Mouse (Mus musculus): ENCODE measurements at regions not wholly inside any gene's neighbourhood (a gene's known extent, or its start where the extent isn't known, plus 50 kb on each side); places are given as distances from the start of the nearest gene placed in this dataset.

- peak in 1 of 2 experiments; percentile 7 for DNase-seq
Observed at GRCm38 (mm10) chrX:70261360-70261759, 103.5 kb downstream of the Ids start.

GRCm38 (mm10) chrX:70216011-70216410 lies 148.9 kb downstream of the Ids start:
- DNase-seq: no peak

GRCm38 (mm10) chrX:70184427-70185090 lies 180.3 kb downstream of the Ids start:
- DNase-seq: peak; percentile 12 to 20

- no peak for DNase-seq
Observed at GRCm38 (mm10) chrX:70169737-70170136, 195.1 kb downstream of the Ids start.

- DNase-seq: peak in 1 of 2 experiments; percentile 9
Observed at GRCm38 (mm10) chrX:70161011-70161410, 203.9 kb downstream of the Ids start.

Data from lung, adult 18-20 months (tissue).